Mouse (Mus musculus): Measurements from ENCODE around the gene Gm14444.
"Not testable (repeated sequence)": the region's sequence is repeated elsewhere in the genome, so short reads cannot be mapped to it uniquely, and the experiment has no call there.

Gene Gm14444

GRCm38 (mm10) chr2:175010022-175010421 lies at the start of gene Gm14444:
Gene Gm14444, plus strand, starts transcription at chr2:175010241.
- not testable (repeated sequence) for DNase-seq (ENCODE audit: low spot score)

GRCm38 (mm10) chr2:174965466-174965865 lies 44.6 kb upstream of the Gm14444 start:
- DNase-seq (ENCODE audit: low spot score), result not testable (repeated sequence)

GRCm38 (mm10) chr2:175044268-175044667 lies 34.2 kb downstream of the Gm14444 start:
- DNase-seq (ENCODE audit: low spot score), result not testable (repeated sequence)

- DNase-seq (ENCODE audit: low spot score), result not testable (repeated sequence)
Measured at GRCm38 (mm10) chr2:175067681-175068261, 57.7 kb downstream of the Gm14444 start, which contains the start of gene Gm14393. Gene Gm14393, minus strand, starts transcription at chr2:175067781.
